Mouse (Mus musculus) bone marrow, adult 2 months (tissue): ENCODE measurements around the gene Rit1.

Source experiments
- CTCF ChIP-seq: fragments of 200-500 bp; IDR thresholded peaks from 2 replicates; pipeline ENCODE4 v1.5.1; 2011; ENCODE audit warnings: low read length, control low read depth; ENCODE audit not compliant: control insufficient read depth, insufficient read depth
- POLR2A ChIP-seq: fragments of 200-500 bp; IDR thresholded peaks from 2 replicates; pipeline ENCODE4 v1.6.1; 2011; ENCODE audit warnings: low read depth, mild to moderate bottlenecking, control low read depth, low read length, borderline replicate concordance; ENCODE audit not compliant: control insufficient read depth

- TF ChIP-seq CTCF (no peak), POLR2A (peak; percentile 66; the same call in 1 of the 2 replicates)
These were observed at the start of gene Rit1 for GRCm38 (mm10) chr3:88716399-88717197.
